Mouse (Mus musculus): Measurements from ENCODE around the gene Rasal3.

Gene Rasal3

DNA sequence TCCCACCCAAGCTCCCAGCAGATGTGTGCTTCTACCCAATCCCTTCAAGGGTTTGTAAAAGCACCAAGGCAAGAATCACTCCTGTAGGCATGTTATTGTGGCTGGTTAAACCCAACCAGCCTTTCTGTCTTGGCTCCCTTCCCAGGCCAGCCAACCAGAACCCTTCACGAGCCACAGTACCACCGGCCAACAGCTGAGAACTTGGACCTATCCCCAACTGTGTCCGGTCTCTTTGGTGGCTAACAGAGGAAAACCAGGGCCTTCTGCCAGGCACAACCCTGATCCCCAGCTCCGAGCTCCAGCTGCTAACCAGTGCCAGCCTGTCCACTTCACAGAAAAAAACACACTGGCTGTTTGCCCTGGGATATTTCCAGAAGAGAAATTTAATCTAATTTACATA lies 49.7 kb downstream of the Rasal3 start:
- peak; percentile 43 for DNase-seq

DNA sequence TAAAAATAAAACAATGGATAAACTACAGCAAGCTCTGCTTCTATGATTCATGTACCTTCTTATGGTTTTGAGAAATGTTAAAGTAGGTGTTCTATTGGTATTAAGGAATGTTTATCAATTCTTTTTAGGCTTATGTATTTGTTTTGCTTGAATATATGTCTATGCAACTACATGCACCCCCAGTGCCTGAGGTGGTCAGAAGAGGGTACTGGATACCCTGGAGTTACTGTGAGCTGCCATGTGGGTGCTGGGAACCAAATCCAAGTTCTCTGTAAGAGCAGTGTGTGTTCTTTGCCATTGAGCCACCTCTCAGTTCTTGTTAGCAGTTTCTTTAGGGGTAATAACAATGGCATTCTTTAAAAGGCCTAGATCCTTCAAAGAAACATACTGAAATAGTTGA lies 51.7 kb downstream of the Rasal3 start:
- no peak for DNase-seq

DNA sequence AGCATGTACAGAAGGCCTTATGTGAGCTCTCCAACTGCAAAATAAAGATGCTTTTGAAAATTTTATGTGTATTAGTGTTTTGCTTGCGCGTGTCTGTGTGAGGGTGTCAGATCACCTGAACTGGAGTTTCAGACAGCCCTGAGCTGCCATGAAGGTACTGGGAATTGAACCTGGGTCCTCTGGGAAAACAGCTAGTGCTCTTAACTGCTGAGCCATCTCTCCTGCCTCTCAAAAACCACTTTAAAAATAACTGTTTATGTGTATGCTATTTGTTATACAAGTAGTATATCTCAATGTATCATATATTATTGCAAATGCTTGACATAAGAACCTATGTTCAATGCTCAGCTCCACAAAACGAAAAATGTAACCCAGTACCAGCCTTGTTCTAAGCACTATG lies 52.1 kb downstream of the Rasal3 start:
- no peak for DNase-seq

- DNase-seq: peak; percentile 99
Measured at GRCm38 (mm10) chr17:32350382-32350983, 52.9 kb downstream of the Rasal3 start, which contains the start of gene Akap8l. Gene Akap8l (minus strand): TSS chr17:32350607.

DNA sequence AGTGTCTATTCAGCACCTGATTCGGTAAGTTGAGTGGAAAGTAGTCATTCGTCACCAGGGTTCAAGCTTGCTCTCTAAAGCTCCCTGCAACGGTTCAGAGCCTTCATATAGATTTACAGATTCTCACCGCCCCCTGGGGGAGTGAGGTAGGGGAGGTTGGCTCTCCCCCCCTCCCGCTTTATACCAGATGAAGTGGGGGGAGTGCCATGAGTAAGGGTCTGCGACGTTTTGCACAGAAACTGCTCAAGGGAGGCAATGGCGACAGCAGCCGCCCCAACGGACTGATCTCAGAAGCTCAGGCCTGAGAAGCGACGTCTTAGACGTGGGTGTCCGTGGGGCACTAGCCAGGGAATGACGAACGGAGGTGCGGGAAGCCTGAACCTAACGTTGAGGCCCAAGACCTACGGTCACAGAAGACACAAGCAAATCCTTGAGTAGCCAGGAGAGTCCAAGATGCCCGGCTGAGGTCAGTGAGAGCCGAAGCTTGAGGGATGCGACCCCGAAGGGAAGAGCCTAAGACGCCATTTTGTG lies 53.5 kb downstream of the Rasal3 start:
- no peak for DNase-seq

DNA sequence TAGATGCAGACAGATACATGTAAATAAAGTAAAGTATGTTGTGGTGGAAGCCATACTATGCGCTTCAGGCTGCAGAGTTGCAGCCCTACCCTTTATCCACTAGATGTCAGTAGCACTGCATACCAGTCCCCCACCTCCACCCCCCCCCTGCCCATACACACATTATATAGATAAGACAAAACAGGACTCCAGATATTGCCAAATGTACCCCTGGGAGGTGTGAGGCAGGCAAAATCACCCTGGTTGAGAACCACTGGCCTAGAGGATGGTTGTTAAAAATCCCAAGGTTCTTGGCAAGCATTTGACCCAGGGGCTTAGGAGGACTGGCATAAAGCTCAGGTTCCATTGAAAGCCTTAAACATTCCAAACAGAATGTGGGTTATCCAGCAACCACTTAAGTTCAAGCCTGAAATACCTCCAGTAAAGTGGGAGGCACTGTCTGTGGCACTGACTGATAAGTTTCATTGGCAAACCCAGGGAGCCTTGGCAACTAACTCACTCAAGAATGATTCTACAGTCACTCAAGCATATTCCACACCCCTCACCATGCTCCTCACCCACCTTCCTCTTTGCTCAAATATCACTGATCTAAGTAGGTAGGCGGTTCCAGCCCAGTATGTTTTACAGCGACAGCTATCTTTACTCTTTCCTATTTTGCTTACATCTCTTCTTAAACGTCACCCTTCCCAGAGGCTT lies 54.2 kb downstream of the Rasal3 start:
- peak; percentile 65 for DNase-seq

GRCm38 (mm10) chr17:32348406-32348805 lies 55.0 kb downstream of the Rasal3 start:
- no peak for DNase-seq

GRCm38 (mm10) chr17:32341102-32341501 lies 62.3 kb downstream of the Rasal3 start:
- no peak for DNase-seq

All from lung, postnatal 36 days (tissue).